Mouse (Mus musculus) layer of hippocampus, adult 11-12 months (tissue): ENCODE measurements around the gene Ier2.

Source experiments
- DNase-seq: peaks from one replicate; pipeline ENCODE4 v3.0.0; 2022; ENCODE audit warnings: low spot score

Ier2 gene

DNA sequence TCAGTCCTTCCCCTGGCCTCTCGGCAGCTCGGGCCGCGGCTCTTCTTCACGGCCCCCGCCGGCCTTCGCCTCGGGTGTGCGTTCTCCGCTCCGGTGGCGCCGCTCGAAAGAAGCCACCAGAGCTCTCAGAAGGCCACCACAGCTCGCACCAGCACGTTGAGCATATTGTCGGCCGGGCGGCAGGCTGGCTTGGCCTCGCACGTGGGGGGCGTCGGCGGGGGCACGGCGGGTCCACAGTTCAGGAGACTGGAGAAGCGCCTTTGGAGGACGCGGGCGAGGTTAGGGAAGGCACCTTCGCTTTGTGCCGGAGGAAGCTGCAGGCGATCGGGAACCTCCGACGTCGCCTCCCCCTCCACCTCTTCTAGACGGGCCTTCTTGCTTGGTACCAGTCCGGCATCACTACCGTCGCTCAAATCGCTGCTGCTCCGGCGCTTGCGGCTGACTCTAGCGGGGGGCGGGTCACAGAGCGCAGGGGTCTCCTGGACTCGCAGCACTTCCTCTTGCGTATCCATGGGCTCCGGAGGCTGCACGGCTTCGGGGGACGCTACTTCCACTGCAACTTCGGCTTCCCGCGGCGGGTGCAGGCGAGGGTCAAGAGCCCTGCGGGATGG, 586 bp downstream of the Ier2 start:
- no peak for DNase-seq

- peak; percentile 77 for DNase-seq
Measured at GRCm38 (mm10) chr8:84661458-84661871, 1.2 kb downstream of the Ier2 start.

DNA sequence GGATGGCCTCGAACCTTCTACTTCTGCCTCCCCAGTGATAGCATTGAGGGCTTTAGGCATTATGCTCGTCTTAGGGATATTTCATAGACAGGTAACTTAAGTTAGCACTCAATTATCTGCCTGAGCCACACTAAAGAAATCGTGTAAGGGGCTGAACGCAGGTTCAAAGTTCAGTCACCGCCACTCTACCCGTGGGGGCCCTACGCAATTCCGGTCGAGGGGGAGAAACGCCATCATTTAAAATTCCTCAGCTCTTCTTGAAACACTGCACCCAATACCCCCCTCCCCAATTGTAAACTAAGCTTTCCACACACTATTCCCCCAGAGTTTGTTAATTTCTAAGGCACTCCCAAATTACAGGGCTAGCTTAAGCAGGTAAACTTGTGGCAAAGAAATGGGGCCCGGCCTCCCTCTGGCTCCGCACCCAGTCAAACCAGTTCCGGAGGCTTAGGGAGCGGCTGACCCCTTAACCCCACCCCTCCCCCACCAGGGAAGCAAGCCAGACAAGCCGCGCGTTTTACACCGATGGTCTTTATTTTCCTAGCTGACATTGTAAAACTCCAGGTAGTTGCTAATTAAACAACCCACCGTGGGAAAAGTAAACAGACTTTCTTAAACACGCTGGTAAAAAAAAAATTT, 1.7 kb downstream of the Ier2 start:
- no peak for DNase-seq

DNA sequence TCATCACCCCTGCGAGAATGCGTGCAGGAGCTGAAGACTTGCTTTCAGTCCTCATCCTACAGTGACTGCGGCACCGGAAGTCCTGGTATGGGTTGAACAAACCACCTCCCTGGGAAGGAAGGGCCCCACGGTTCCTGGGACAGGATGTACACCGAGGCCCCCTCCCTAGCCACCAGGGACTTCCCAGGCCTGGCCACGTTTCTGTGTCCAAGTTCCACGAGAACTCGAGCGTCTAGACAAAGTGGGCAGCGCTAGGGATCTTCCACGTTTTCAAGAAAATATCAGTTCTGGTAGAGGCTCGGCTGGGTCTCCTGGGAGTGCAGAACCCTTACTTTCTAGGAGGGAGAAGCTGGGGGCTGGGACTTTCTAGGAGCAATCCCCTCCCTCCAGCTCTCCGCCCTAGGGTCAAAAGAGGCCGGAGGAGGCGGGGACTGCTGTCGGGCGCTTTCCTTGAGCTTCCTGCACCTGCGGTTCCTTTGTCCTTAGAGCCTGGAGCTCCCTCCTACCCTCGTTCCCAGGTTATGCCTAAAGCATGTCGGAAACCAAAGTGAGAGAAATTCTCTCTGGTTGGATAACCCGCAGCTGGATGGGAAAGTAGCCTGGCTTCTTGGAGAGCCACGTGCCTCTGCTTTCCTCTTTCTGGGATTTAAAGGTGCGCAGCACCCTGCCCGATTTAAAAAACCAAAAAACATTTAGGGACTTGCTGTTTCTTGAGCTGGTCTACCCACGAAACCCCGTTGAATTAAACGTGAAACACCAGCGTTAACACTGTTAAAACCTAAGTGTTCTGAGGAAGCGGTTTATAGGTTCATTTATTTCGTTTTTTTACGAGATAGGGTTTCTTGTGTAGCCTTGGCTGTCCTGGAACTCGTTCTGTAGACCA, 2.5 kb downstream of the Ier2 start:
- DNase-seq: no peak

GRCm38 (mm10) chr8:84658951-84659350, 3.7 kb downstream of the Ier2 start:
- no peak for DNase-seq

GRCm38 (mm10) chr8:84657680-84658079, 5.0 kb downstream of the Ier2 start:
- DNase-seq: no peak

DNA sequence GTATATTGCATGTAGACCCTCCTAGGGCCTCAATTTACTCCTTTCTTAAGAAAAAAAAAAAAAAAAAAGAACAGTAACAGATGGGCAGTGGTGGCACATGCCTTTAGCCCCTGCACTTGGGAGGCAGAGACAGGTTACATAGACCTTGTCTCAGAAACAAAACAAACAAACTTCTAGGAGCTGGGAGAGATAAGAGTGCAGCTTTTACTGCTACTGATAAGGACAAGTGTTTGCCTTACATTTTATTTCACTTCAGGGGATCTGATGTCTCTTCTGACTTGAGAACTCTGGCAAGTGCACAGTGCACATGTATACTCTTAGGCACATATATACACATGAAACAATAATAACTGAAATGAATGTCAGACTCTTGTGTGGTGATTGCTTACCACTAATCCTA, 5.4 kb downstream of the Ier2 start:
- DNase-seq: no peak

GRCm38 (mm10) chr8:84656641-84657126, 6.0 kb downstream of the Ier2 start:
- no peak for DNase-seq

DNA sequence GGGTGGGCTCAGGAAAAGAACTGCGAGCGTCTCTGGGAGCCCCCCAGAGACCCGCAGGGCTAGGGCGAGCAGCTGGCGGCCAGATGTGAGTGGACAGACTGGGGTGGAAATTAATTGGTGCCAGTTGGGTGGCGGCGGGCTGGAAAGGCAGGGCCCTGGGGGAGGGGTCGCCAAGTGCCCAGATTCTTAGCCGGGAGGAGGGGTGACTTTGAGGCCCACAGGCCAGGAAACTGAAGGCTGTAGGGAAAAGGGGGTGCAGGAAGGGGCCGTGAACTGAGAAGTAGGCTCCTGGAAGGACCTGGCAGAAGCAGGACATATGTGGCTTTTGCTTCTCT, 6.5 kb downstream of the Ier2 start:
- no peak for DNase-seq

GRCm38 (mm10) chr8:84655336-84656190, 7.1 kb downstream of the Ier2 start:
- no peak for DNase-seq

DNA sequence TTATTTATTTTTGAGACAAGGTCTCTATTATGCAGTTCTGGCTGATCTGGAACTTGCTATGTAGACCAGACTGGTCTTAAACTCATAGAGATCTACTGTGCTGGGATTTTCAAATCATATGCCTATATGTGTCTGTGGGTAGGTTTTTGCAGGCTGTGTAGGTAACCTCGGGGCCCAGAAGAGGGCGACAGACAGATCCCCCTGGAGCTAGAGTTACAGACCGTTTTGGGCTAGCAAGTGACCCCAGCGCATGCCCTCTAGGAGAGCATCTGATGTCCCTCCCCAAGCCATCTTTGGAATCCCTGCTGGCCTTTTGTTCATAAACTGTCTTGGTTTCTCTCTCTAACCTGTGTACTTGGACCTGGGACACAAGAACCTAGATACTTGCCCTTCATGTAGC, 8.1 kb downstream of the Ier2 start:
- DNase-seq: no peak

DNA sequence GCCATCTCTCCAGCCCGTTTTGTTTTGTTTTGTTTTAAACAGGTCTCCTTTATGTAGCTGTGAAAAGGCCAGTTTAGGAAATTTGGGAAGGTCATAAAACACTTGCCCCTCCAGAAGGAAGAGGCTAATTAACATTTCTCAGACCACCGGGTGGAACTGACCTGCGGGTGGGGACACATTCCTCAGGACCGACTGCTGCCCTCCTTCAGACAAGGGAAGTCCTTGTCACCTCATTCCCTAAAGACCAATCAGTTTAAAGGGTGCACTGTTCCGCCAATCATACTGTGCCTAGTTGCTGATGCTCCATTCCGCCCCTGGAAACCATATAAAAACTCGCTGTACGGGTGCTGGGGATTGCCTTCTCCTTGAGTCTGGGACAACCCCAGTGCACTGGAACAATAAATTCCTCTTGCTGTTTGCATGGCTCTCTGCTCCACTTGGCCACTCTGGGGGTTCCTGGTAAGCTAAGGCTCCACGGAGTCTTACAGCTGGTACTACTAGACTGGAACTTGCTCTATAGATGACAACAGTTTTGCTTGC, 9.5 kb downstream of the Ier2 start:
- DNase-seq: no peak

- DNase-seq: no peak
Measured at GRCm38 (mm10) chr8:84650213-84650612, 12.4 kb downstream of the Ier2 start.

DNA sequence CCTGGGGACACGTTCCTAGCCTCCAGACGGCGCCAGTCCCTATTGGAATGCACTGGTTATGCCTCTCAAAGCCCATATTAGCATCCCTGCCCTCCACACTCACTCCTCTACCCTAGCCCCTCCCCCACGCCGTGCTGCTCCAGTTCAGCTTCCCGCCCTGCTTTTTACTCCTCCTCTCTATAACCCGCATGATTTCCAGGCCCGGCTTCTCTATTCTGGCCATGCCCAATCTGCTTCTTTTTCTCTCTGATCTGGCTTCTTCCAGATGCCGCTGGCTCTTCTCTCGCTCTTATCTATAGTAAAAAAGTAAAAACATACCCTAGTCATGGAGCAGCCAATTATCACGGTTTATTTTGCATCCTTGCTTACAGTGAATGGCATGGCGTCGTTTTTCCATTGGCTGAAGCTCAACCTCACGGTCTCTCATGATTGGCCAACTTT, 15.2 kb downstream of the Ier2 start:
- no peak for DNase-seq

DNA sequence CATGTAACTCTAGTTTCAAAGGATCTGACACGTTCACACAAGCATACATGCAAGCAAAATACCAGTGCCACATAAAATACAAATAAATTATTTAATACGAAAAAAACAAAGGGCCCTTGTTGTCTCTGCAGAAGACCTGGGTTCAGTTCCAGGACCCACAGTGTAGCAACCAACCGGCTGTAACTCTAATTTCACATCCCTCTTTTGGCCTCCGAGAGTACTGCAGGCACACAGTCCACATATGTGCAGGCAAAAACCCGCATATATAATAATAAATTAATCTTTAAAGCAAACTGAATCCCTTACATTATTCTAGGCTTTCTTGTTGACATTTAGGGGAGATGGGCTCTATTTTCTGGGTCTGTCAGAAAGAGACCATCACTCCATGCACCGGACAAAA, 15.9 kb downstream of the Ier2 start:
- no peak for DNase-seq

GRCm38 (mm10) chr8:84643019-84643418, 19.6 kb downstream of the Ier2 start:
- no peak for DNase-seq

GRCm38 (mm10) chr8:84641578-84642361, 20.9 kb downstream of the Ier2 start:
- DNase-seq: no peak

DNA sequence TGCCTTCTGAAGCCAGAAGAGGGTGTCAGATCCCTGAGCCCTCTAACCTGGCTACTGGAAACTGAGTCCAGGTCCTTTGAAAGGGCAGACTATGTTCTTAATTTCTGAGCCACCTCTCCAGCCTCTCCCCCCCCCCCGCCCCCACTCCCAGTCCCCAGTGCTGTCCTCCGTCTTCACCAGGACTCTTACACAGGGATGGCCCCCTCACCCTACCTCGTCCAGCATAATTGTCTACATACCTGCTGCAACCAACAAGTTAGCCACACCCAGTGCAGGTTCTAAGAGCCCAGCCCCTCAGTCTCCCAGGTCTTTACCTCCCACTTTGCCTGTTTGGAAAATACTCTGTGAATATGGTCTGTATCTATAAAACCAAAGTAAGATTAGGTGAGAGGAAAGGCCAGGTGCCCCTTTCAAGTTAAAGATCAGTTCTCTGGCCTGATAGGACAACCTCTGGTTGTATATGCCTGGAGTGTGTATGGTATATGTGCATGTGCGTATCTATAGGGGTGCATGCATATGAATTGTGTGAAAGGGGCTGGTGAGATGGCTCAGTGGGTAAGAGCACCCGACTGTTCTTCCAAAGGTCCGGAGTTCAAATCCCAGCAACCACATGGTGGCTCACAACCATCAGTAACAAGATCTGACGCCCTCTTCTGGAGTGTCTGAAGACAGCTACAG, 21.9 kb downstream of the Ier2 start:
- DNase-seq: no peak

DNA sequence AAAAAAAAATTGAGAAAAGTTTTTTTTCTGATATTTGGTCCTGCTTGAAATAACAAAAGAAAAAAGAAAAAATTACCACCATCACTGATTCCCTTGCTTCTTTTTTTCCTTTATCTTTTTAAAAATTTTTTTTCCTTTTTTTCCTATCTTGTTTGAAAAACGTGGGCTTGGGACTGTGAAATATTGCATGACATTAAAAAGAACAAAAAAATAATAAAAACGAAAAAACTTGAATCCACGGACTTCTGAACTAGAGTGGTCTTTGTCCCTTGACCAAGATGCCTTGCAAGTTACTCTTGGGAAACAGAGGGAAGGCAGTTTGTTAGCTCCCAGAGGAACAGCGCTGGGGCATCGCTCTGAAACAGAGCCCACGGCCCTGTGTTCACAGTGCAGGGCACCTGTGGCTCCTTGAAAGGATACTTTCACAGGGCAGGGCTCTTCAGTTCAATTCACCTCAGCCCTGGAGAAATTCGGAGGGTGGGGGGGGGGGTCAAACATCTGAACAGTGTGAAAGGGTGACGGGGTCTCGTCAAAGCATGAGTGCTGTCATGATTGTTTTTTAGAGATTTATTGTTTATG, 22.6 kb downstream of the Ier2 start:
- DNase-seq: no peak
